Mouse (Mus musculus): ENCODE results near the gene Mkrn1. TPM values are rescaled to one million over a fixed set of nuclear protein-coding genes. Genes with fewer than 3 reads are reported as not detected.

The Mkrn1 gene
- polyA plus RNA-seq (2014; fragmentation: Nextera tagmentation; extraction: Ambion mirVana): 260 and 271 TPM in 2 replicates

GRCm38 (mm10) chr6:39419851-39420721 lies at the start of gene Mkrn1:
Gene Mkrn1 (minus strand): TSS chr6:39420462.
- under 1% methylated on average over 57 of the region's 82 CpGs for WGBS
- Histone ChIP-seq H3K27ac (ENCODE audit: low read depth, low read length) (peak within 1 kb of the TSS; percentile 96), H3K36me3 (ENCODE audit: control insufficient read depth, insufficient read depth, low read length) (no peaks in the 10 kb centered on the region), H3K4me1 (ENCODE audit: control insufficient read depth, insufficient read depth, low read length) (peaks cover 11% of the 10 kb centered on the region), H3K9me3 (ENCODE audit: control insufficient read depth, low read length) (no peaks in the 10 kb centered on the region), H3K4me2 (ENCODE audit: low read depth, low read length) (peak within 1 kb of the TSS; percentile 60), H3K9ac (replicated peaks; ENCODE audit: low read depth, low read length) (peak within 1 kb of the TSS; percentile 87), H3K4me3 (ENCODE audit: low read depth, low read length) (peak within 1 kb of the TSS; percentile 87), H3K27me3 (ENCODE audit: control insufficient read depth, insufficient read depth, low read length) (no peaks in the 10 kb centered on the region)
- peak; percentile 97 for ATAC-seq (ENCODE audit: low read depth)

GRCm38 (mm10) chr6:39469427-39469826 lies 49.2 kb upstream of the Mkrn1 start:
- Histone ChIP-seq H3K9ac (replicated peaks; ENCODE audit: low read depth, low read length) (no peak overlapping the region), H3K27me3 (ENCODE audit: control insufficient read depth, insufficient read depth, low read length) (no peaks in the 10 kb centered on the region), H3K4me2 (ENCODE audit: low read depth, low read length) (no peak overlapping the region), H3K4me3 (ENCODE audit: low read depth, low read length) (no peak overlapping the region), H3K9me3 (ENCODE audit: control insufficient read depth, low read length) (no peaks in the 10 kb centered on the region), H3K36me3 (ENCODE audit: control insufficient read depth, insufficient read depth, low read length) (peaks cover 14% of the 10 kb centered on the region), H3K27ac (ENCODE audit: low read depth, low read length) (no peak overlapping the region), H3K4me1 (ENCODE audit: control insufficient read depth, insufficient read depth, low read length) (no peaks in the 10 kb centered on the region)
- ATAC-seq (ENCODE audit: low read depth): no peak
- WGBS: 94% methylated on average over 5 of the region's 5 CpGs

- ATAC-seq (ENCODE audit: low read depth): peak; percentile 75; the same call in 1 of the 2 replicates
- 49% methylated on average over 16 of the region's 16 CpGs for WGBS
Observed at GRCm38 (mm10) chr6:39462621-39463538, 42.6 kb upstream of the Mkrn1 start.

GRCm38 (mm10) chr6:39460040-39460439 lies 39.8 kb upstream of the Mkrn1 start:
- 94% methylated on average over 11 of the region's 11 CpGs for WGBS
- Histone ChIP-seq H3K9me3 (ENCODE audit: control insufficient read depth, low read length) (no peaks in the 10 kb centered on the region), H3K27ac (ENCODE audit: low read depth, low read length) (no peak overlapping the region), H3K27me3 (ENCODE audit: control insufficient read depth, insufficient read depth, low read length) (no peaks in the 10 kb centered on the region), H3K9ac (replicated peaks; ENCODE audit: low read depth, low read length) (no peak overlapping the region), H3K4me2 (ENCODE audit: low read depth, low read length) (no peak overlapping the region), H3K4me1 (ENCODE audit: control insufficient read depth, insufficient read depth, low read length) (no peaks in the 10 kb centered on the region), H3K36me3 (ENCODE audit: control insufficient read depth, insufficient read depth, low read length) (no peaks in the 10 kb centered on the region), H3K4me3 (ENCODE audit: low read depth, low read length) (no peak overlapping the region)
- ATAC-seq (ENCODE audit: low read depth): no peak

More at GRCm38 (mm10) chr6:39462621-39463538, 42.6 kb upstream of the Mkrn1 start:
- no peak overlapping the region for H3K9ac ChIP-seq (replicated peaks; ENCODE audit: low read depth, low read length)
- H3K9me3 ChIP-seq (ENCODE audit: control insufficient read depth, low read length): no peaks in the 10 kb centered on the region
- H3K27ac ChIP-seq (ENCODE audit: low read depth, low read length): no peak overlapping the region
- H3K27me3 ChIP-seq (ENCODE audit: control insufficient read depth, insufficient read depth, low read length): no peaks in the 10 kb centered on the region
- no peak overlapping the region for H3K4me3 ChIP-seq (ENCODE audit: low read depth, low read length)
- H3K4me2 ChIP-seq (ENCODE audit: low read depth, low read length): no peak overlapping the region
- no peaks in the 10 kb centered on the region for H3K4me1 ChIP-seq (ENCODE audit: control insufficient read depth, insufficient read depth, low read length)
- no peaks in the 10 kb centered on the region; the same call in 1 of the 2 replicates for H3K36me3 ChIP-seq (ENCODE audit: control insufficient read depth, insufficient read depth, low read length)

- H3K27me3 ChIP-seq (ENCODE audit: control insufficient read depth, insufficient read depth, low read length): no peaks in the 10 kb centered on the region
- no peak overlapping the region for H3K4me2 ChIP-seq (ENCODE audit: low read depth, low read length)
- WGBS: 23% methylated on average over 8 of the region's 8 CpGs
- H3K4me1 ChIP-seq (ENCODE audit: control insufficient read depth, insufficient read depth, low read length): no peaks in the 10 kb centered on the region
- no peak for ATAC-seq (ENCODE audit: low read depth)
- no peak overlapping the region for H3K9ac ChIP-seq (replicated peaks; ENCODE audit: low read depth, low read length)
- H3K9me3 ChIP-seq (ENCODE audit: control insufficient read depth, low read length): no peaks in the 10 kb centered on the region
- no peak overlapping the region for H3K4me3 ChIP-seq (ENCODE audit: low read depth, low read length)
- no peaks in the 10 kb centered on the region for H3K36me3 ChIP-seq (ENCODE audit: control insufficient read depth, insufficient read depth, low read length)
- H3K27ac ChIP-seq (ENCODE audit: low read depth, low read length): no peak overlapping the region
Observed at GRCm38 (mm10) chr6:39455339-39456160, 35.3 kb upstream of the Mkrn1 start.

- no peak overlapping the region for H3K27ac ChIP-seq (ENCODE audit: low read depth, low read length)
- H3K27me3 ChIP-seq (ENCODE audit: control insufficient read depth, insufficient read depth, low read length): no peaks in the 10 kb centered on the region
- no peaks in the 10 kb centered on the region for H3K4me1 ChIP-seq (ENCODE audit: control insufficient read depth, insufficient read depth, low read length)
- H3K9ac ChIP-seq (replicated peaks; ENCODE audit: low read depth, low read length): no peak overlapping the region
- 53% methylated on average over 2 of the region's 2 CpGs for WGBS
- no peaks in the 10 kb centered on the region for H3K9me3 ChIP-seq (ENCODE audit: control insufficient read depth, low read length)
- H3K4me3 ChIP-seq (ENCODE audit: low read depth, low read length): no peak overlapping the region
- no peaks in the 10 kb centered on the region for H3K36me3 ChIP-seq (ENCODE audit: control insufficient read depth, insufficient read depth, low read length)
- H3K4me2 ChIP-seq (ENCODE audit: low read depth, low read length): no peak overlapping the region
- no peak for ATAC-seq (ENCODE audit: low read depth)
Observed at GRCm38 (mm10) chr6:39454616-39455015, 34.4 kb upstream of the Mkrn1 start.

GRCm38 (mm10) chr6:39453564-39453963 lies 33.3 kb upstream of the Mkrn1 start:
- no peaks in the 10 kb centered on the region for H3K4me1 ChIP-seq (ENCODE audit: control insufficient read depth, insufficient read depth, low read length)
- no peak overlapping the region for H3K9ac ChIP-seq (replicated peaks; ENCODE audit: low read depth, low read length)
- H3K4me3 ChIP-seq (ENCODE audit: low read depth, low read length): no peak overlapping the region
- H3K27me3 ChIP-seq (ENCODE audit: control insufficient read depth, insufficient read depth, low read length): no peaks in the 10 kb centered on the region
- H3K4me2 ChIP-seq (ENCODE audit: low read depth, low read length): no peak overlapping the region
- WGBS: 98% methylated on average over 4 of the region's 4 CpGs
- H3K27ac ChIP-seq (ENCODE audit: low read depth, low read length): no peak overlapping the region
- no peaks in the 10 kb centered on the region for H3K36me3 ChIP-seq (ENCODE audit: control insufficient read depth, insufficient read depth, low read length)
- H3K9me3 ChIP-seq (ENCODE audit: control insufficient read depth, low read length): no peaks in the 10 kb centered on the region
- no peak for ATAC-seq (ENCODE audit: low read depth)

GRCm38 (mm10) chr6:39451033-39451432 lies 30.8 kb upstream of the Mkrn1 start:
- Histone ChIP-seq H3K4me2 (ENCODE audit: low read depth, low read length) (no peak overlapping the region), H3K27me3 (ENCODE audit: control insufficient read depth, insufficient read depth, low read length) (no peaks in the 10 kb centered on the region), H3K9ac (replicated peaks; ENCODE audit: low read depth, low read length) (no peak overlapping the region), H3K27ac (ENCODE audit: low read depth, low read length) (no peak overlapping the region), H3K36me3 (ENCODE audit: control insufficient read depth, insufficient read depth, low read length) (no peaks in the 10 kb centered on the region), H3K4me1 (ENCODE audit: control insufficient read depth, insufficient read depth, low read length) (no peaks in the 10 kb centered on the region), H3K4me3 (ENCODE audit: low read depth, low read length) (no peak overlapping the region), H3K9me3 (ENCODE audit: control insufficient read depth, low read length) (no peaks in the 10 kb centered on the region)
- ATAC-seq (ENCODE audit: low read depth): no peak
- 85% methylated on average over 3 of the region's 3 CpGs for WGBS
